Mouse (Mus musculus) liver, postnatal 0 days (tissue): ENCODE measurements around the gene Pde6b. TPM values are rescaled to one million over a fixed set of nuclear protein-coding genes. Genes with fewer than 3 reads are reported as not detected.

Experiments
- ATAC-seq: fragments of 200-750 bp; cut with Nextera tagmentation; 2 replicates; pipeline ENCODE4 v1.8.0; 2017; ENCODE audit warnings: mild to moderate bottlenecking, moderate library complexity
- DNase-seq: peaks from one replicate; pipeline ENCODE4 v3.0.0-alpha.2; 2016
- H3K27ac ChIP-seq: fragments of 300-500 bp; sonication (generic); 2 replicates; pipeline ENCODE4 v1.5.1; 2014; ENCODE audit warnings: antibody characterized with exemption, moderate library complexity, mild to moderate bottlenecking, low read depth
- H3K27me3 ChIP-seq: fragments of 300-500 bp; sonication (generic); 2 replicates; pipeline ENCODE4 v1.6.1; 2014; ENCODE audit warnings: low read length, control low read depth, mixed read lengths; ENCODE audit not compliant: insufficient read depth
- H3K36me3 ChIP-seq: fragments of 300-500 bp; sonication (generic); replicated peaks from 2 replicates; pipeline ENCODE4 v1.6.1; 2014; ENCODE audit warnings: mild to moderate bottlenecking, control low read depth, low read length, moderate library complexity, mixed read lengths; ENCODE audit not compliant: insufficient read depth
- H3K4me1 ChIP-seq: fragments of 300-500 bp; sonication (generic); 2 replicates; pipeline ENCODE4 v1.6.1; 2014; ENCODE audit warnings: antibody characterized with exemption, mild to moderate bottlenecking, control low read depth; ENCODE audit not compliant: insufficient read depth
- H3K4me2 ChIP-seq: fragments of 300-500 bp; sonication (generic); 2 replicates; pipeline ENCODE4 v1.6.1; 2014; ENCODE audit warnings: low read depth, mild to moderate bottlenecking, low read length, moderate library complexity, mixed read lengths
- H3K4me3 ChIP-seq: fragments of 300-500 bp; sonication (generic); 2 replicates; pipeline ENCODE4 v1.5.1; 2014; ENCODE audit warnings: low read depth, low read length
- H3K9ac ChIP-seq: fragments of 300-500 bp; sonication (generic); replicated peaks from 2 replicates; pipeline ENCODE4 v1.6.1; 2014; ENCODE audit warnings: mild to moderate bottlenecking, moderate library complexity
- H3K9me3 ChIP-seq: fragments of 300-500 bp; sonication (generic); 2 replicates; pipeline ENCODE4 v1.6.1; 2016; ENCODE audit warnings: mild to moderate bottlenecking, control low read depth, low read length, mixed read lengths
- CTCF ChIP-seq: sonication (generic); IDR thresholded peaks from 2 replicates; pipeline ENCODE4 v1.5.1; 2016; ENCODE audit warnings: antibody characterized with exemption, low read depth
- EP300 ChIP-seq: IDR thresholded peaks from 2 replicates; pipeline ENCODE4 v1.6.1; 2016; ENCODE audit warnings: antibody characterized with exemption, low read depth, mild to moderate bottlenecking
- WGBS: fragments of 180-500 bp; shearing (Covaris S2); extraction: QIAGEN DNeasy Blood & Tissue Kit; methylation state at CpG from one replicate; pipeline ENCODE4 v1.1.7; 2014; ENCODE audit not compliant: insufficient replicate concordance; 5-methylcytosine and 5-hydroxymethylcytosine counted together
- polyA plus RNA-seq: library from polyadenylated mRNA; unstranded; fragments of >200 nt; fragmentation: Nextera tagmentation; extraction: Ambion mirVana; gene quantifications from 2 replicates; pipeline ENCODE4 v1.2.1, GENCODE M21; 2015

The Pde6b gene
- polyA plus RNA-seq, 1 experiment from 2014 or later, result 0.15 TPM

GRCm38 (mm10) chr5:108452422-108452821 is 64.2 kb downstream of the Pde6b start:
- no peak for ATAC-seq
- Histone ChIP-seq H3K4me3 (no peak overlapping the region), H3K27ac (peak overlapping the region; percentile 49; the same call in 1 of the 2 replicates), H3K36me3 (no peaks in the 10 kb centered on the region), H3K4me1 (peaks cover 21% of the 10 kb centered on the region), H3K4me2 (no peak overlapping the region), H3K27me3 (no peaks in the 10 kb centered on the region), H3K9me3 (no peaks in the 10 kb centered on the region), H3K9ac (no peak overlapping the region)
- no peak for DNase-seq
- WGBS, result 93% methylated on average over 1 of the region's 1 CpGs
- TF ChIP-seq CTCF, result no peak
- no peak for TF ChIP-seq EP300

GRCm38 (mm10) chr5:108454094-108454493 is 65.9 kb downstream of the Pde6b start:
- no peak for DNase-seq
- 39% methylated on average over 3 of the region's 3 CpGs for WGBS
- Histone ChIP-seq H3K4me3 (no peak overlapping the region), H3K9me3 (no peaks in the 10 kb centered on the region), H3K27ac (peak overlapping the region; percentile 84), H3K4me1 (peaks cover 16% of the 10 kb centered on the region), H3K36me3 (no peaks in the 10 kb centered on the region), H3K27me3 (no peaks in the 10 kb centered on the region), H3K4me2 (no peak overlapping the region), H3K9ac (no peak overlapping the region)
- peak; percentile 95 for ATAC-seq
- TF ChIP-seq EP300 (peak; percentile 62; the same call in 1 of the 2 replicates), CTCF (no peak)

- H3K4me2 ChIP-seq, result no peak overlapping the region
- no peaks in the 10 kb centered on the region for H3K9me3 ChIP-seq
- H3K36me3 ChIP-seq, result no peaks in the 10 kb centered on the region
- H3K4me3 ChIP-seq, result no peak overlapping the region
- DNase-seq (no peak), ATAC-seq (no peak)
- no peak overlapping the region for H3K27ac ChIP-seq
- H3K27me3 ChIP-seq, result no peaks in the 10 kb centered on the region
- H3K9ac ChIP-seq, result no peak overlapping the region
- H3K4me1 ChIP-seq, result peaks cover 25% of the 10 kb centered on the region
- 69% methylated on average over 2 of the region's 2 CpGs for WGBS
- TF ChIP-seq CTCF (no peak), EP300 (no peak)
Measured at GRCm38 (mm10) chr5:108458706-108459105, 70.5 kb downstream of the Pde6b start.

GRCm38 (mm10) chr5:108460461-108460860 is 72.3 kb downstream of the Pde6b start:
- peak overlapping the region; percentile 78 for H3K4me2 ChIP-seq
- H3K9me3 ChIP-seq, result no peaks in the 10 kb centered on the region
- H3K4me1 ChIP-seq, result peaks cover 37% of the 10 kb centered on the region
- WGBS, result 51% methylated on average over 6 of the region's 6 CpGs
- DNase-seq (no peak), ATAC-seq (no peak)
- H3K4me3 ChIP-seq, result peak overlapping the region; percentile 98
- peak overlapping the region; percentile 99 for H3K9ac ChIP-seq
- 0 out of 2 replicates have a peak overlapping the region, but pooled peaks have one; percentile 2 for H3K27ac ChIP-seq
- H3K27me3 ChIP-seq, result no peaks in the 10 kb centered on the region
- no peaks in the 10 kb centered on the region for H3K36me3 ChIP-seq
- no peak for TF ChIP-seq CTCF

GRCm38 (mm10) chr5:108461082-108462065 is 73.2 kb downstream of the Pde6b start, which contains the start of gene Pcgf3:
Gene Pcgf3, plus strand, starts transcription at chr5:108461232.
- TF ChIP-seq CTCF, result no peak
- ATAC-seq (peak; percentile 96), DNase-seq (peak; percentile 99)
- WGBS, result under 1% methylated on average over 54 of the region's 62 CpGs
- no peaks in the 10 kb centered on the region for H3K27me3 ChIP-seq
- no peaks in the 10 kb centered on the region for H3K9me3 ChIP-seq
- peaks cover 47% of the 10 kb centered on the region for H3K4me1 ChIP-seq
- 0 out of 2 replicates have a peak, but pooled peaks cover under 1% of the 10 kb centered on the region for H3K36me3 ChIP-seq
- H3K4me2 ChIP-seq, result peak within 1 kb of the TSS; percentile 78
- peak within 1 kb of the TSS; percentile 98 for H3K4me3 ChIP-seq
- H3K9ac ChIP-seq, result peak within 1 kb of the TSS; percentile 99
- H3K27ac ChIP-seq, result peak within 1 kb of the TSS; percentile 89

- H3K4me3 ChIP-seq, result peak overlapping the region; percentile 98
- ATAC-seq (no peak), DNase-seq (no peak)
- TF ChIP-seq EP300 (no peak), CTCF (no peak)
- peak overlapping the region; percentile 99 for H3K9ac ChIP-seq
- H3K4me1 ChIP-seq, result peaks cover 55% of the 10 kb centered on the region
- H3K27ac ChIP-seq, result peak overlapping the region; percentile 89; the same call in 1 of the 2 replicates
- 0 out of 2 replicates have a peak, but pooled peaks cover 2% of the 10 kb centered on the region for H3K36me3 ChIP-seq
- WGBS, result 46% methylated on average over 4 of the region's 4 CpGs
- H3K27me3 ChIP-seq, result no peaks in the 10 kb centered on the region
- peak overlapping the region; percentile 78 for H3K4me2 ChIP-seq
- no peaks in the 10 kb centered on the region for H3K9me3 ChIP-seq
Measured at GRCm38 (mm10) chr5:108462446-108462845, 74.3 kb downstream of the Pde6b start.
